Comparison of ENCODE assay signal across 13 mouse cellular contexts in genomic region chr4:134016767-134017166, GRCm38 (mm10). TPM values are rescaled to one million over a fixed set of nuclear protein-coding genes. Genes with fewer than 3 reads are reported as not detected.
DNase-seq lines count a peak whose midpoint lies in the region; ATAC-seq lines count a peak whose summit lies in the region.
"Had no signal": no experiment of that assay in that cellular context is flagged by ENCODE, and none has a peak within 500 bp of the region (broad histone marks: within the 10 kb centered on the region; RNA-seq: fewer than 3 reads in every experiment).

No protein-coding gene starts in this region.

- H3K27ac ChIP-seq in heart, embryonic 11.5 days (ENCODE audit: low read depth, low read length), result peak overlapping the region; percentile 17; the same call in 1 of the 2 replicates
- no peak overlapping the region for H3K27ac ChIP-seq in embryonic facial prominence, embryonic 12.5 days
- no peak overlapping the region for H3K27ac ChIP-seq in midbrain, embryonic 16.5 days (ENCODE audit: low read length)
- H3K27ac ChIP-seq: limb, embryonic 13.5 days had no signal

- H3K36me3 ChIP-seq in heart, embryonic 11.5 days (ENCODE audit: control insufficient read depth, insufficient read depth, low read length), result no peaks in the 10 kb centered on the region
- no peaks in the 10 kb centered on the region for H3K36me3 ChIP-seq in embryonic facial prominence, embryonic 12.5 days
- no peaks in the 10 kb centered on the region for H3K36me3 ChIP-seq in midbrain, embryonic 16.5 days (ENCODE audit: control insufficient read depth, insufficient read depth, low read length)
- H3K36me3 ChIP-seq: limb, embryonic 13.5 days had no signal

- peak overlapping the region; percentile 80 for H3K4me2 ChIP-seq in heart, embryonic 11.5 days
- peak overlapping the region; percentile 56; the same call in 1 of the 2 replicates for H3K4me2 ChIP-seq in embryonic facial prominence, embryonic 12.5 days (replicated peaks)
- H3K4me2 ChIP-seq in midbrain, embryonic 16.5 days (ENCODE audit: low read length), result peak overlapping the region; percentile 63; the same call in 1 of the 2 replicates

- ATAC-seq in heart, embryonic 11.5 days (replicated peaks; ENCODE audit: insufficient number of reproducible peaks, low FRiP score, low TSS enrichment), result no peak
- ATAC-seq in embryonic facial prominence, embryonic 12.5 days (ENCODE audit: insufficient number of reproducible peaks, insufficient read depth, low FRiP score, low TSS enrichment), result no peak
- no peak for ATAC-seq in midbrain, embryonic 16.5 days

- H3K9me3 ChIP-seq in heart, embryonic 11.5 days (replicated peaks; ENCODE audit: control insufficient read depth, low read length), result no peaks in the 10 kb centered on the region
- no peaks in the 10 kb centered on the region for H3K9me3 ChIP-seq in embryonic facial prominence, embryonic 12.5 days
- no peaks in the 10 kb centered on the region for H3K9me3 ChIP-seq in midbrain, embryonic 16.5 days (replicated peaks; ENCODE audit: control insufficient read depth, low read length, poor library complexity, severe bottlenecking)
- H3K9me3 ChIP-seq: limb, embryonic 13.5 days had no signal

- H3K27me3 ChIP-seq in heart, embryonic 11.5 days (ENCODE audit: control insufficient read depth, insufficient read depth, low read length), result peaks cover 26% of the 10 kb centered on the region
- peaks cover 25% of the 10 kb centered on the region for H3K27me3 ChIP-seq in embryonic facial prominence, embryonic 12.5 days
- peaks cover 17% of the 10 kb centered on the region for H3K27me3 ChIP-seq in midbrain, embryonic 16.5 days (ENCODE audit: control insufficient read depth, insufficient read depth, low read depth, low read length)

- WGBS in heart, embryonic 11.5 days (ENCODE audit: insufficient replicate concordance), result under 1% methylated on average over 8 of the region's 8 CpGs
- 2% methylated on average over 8 of the region's 8 CpGs for WGBS in embryonic facial prominence, embryonic 12.5 days
- 2% methylated on average over 8 of the region's 8 CpGs for WGBS in midbrain, embryonic 16.5 days

- H3K4me3 ChIP-seq in heart, embryonic 11.5 days (ENCODE audit: low read depth, low read length), result no peak overlapping the region; the same call in 1 of the 2 replicates
- no peak overlapping the region for H3K4me3 ChIP-seq in embryonic facial prominence, embryonic 12.5 days
- H3K4me3 ChIP-seq in midbrain, embryonic 16.5 days (ENCODE audit: low read depth, low read length), result no peak overlapping the region

- no peak for DNase-seq in heart, postnatal 4 days
- DNase-seq in ES-CJ7 (ENCODE audit: low read depth, low spot score), result peak; percentile 96
- DNase-seq in adrenal gland, adult (ENCODE audit: inconsistent age in 2 of 2, low spot score in 1 of 2), result no peak
- DNase-seq in right cerebral cortex, adult 2 months (ENCODE audit: low spot score in 2 of 2), result no peak
- DNase-seq in gastrocnemius, postnatal 10 days, result no peak

- H3K4me1 ChIP-seq in heart, embryonic 11.5 days (ENCODE audit: control insufficient read depth, insufficient read depth, low read length), result peaks cover 59% of the 10 kb centered on the region
- peaks cover 56% of the 10 kb centered on the region for H3K4me1 ChIP-seq in embryonic facial prominence, embryonic 12.5 days
- H3K4me1 ChIP-seq in midbrain, embryonic 16.5 days (ENCODE audit: control insufficient read depth, insufficient read depth, low read length), result peaks cover 26% of the 10 kb centered on the region

- no peak overlapping the region for H3K9ac ChIP-seq in heart, embryonic 11.5 days (ENCODE audit: low read depth, low read length)
- no peak overlapping the region for H3K9ac ChIP-seq in embryonic facial prominence, embryonic 12.5 days
- no peak overlapping the region for H3K9ac ChIP-seq in midbrain, embryonic 16.5 days (ENCODE audit: low read depth, low read length)
- H3K9ac ChIP-seq: limb, embryonic 13.5 days had no signal

RNA-seq across cellular contexts. Expression of gene Lin28a, which starts 1.9 kb away (rescaled TPM):
- 0.21 and 0.30 TPM in 2 replicates for polyA plus RNA-seq in heart, embryonic 11.5 days (2014; fragmentation: Nextera tagmentation; extraction: Ambion mirVana)
- under 1 TPM; 0.27 to 0.29 TPM for total RNA-seq in heart, postnatal 4 days (2021)
- 0.50 and 0.67 TPM in 2 replicates for polyA plus RNA-seq in embryonic facial prominence, embryonic 12.5 days (2016; fragmentation: Nextera tagmentation; extraction: Ambion mirVana)
- polyA plus RNA-seq in midbrain, embryonic 16.5 days (2015; fragmentation: Nextera tagmentation; extraction: Ambion mirVana), result 0.37 and 0.44 TPM in 2 replicates
- 1 to 10 TPM; 1.7 to 2.8 TPM for total RNA-seq in gastrocnemius, postnatal 10 days (2021)
- polyA plus RNA-seq: C2C12; large intestine, adult 2 months had no signal

RNA-seq across cellular contexts. Expression of gene Dhdds, which starts 16.0 kb away (rescaled TPM):
- 35.3 and 35.6 TPM in 2 replicates for polyA plus RNA-seq in heart, embryonic 11.5 days (2014; fragmentation: Nextera tagmentation; extraction: Ambion mirVana)
- total RNA-seq in heart, postnatal 4 days (2021), result 10 to 100 TPM; 39.1 to 40.7 TPM
- 45.3 and 50.3 TPM in 2 replicates for polyA plus RNA-seq in embryonic facial prominence, embryonic 12.5 days (2016; fragmentation: Nextera tagmentation; extraction: Ambion mirVana)
- 45.7 and 48.6 TPM in 2 replicates for polyA plus RNA-seq in midbrain, embryonic 16.5 days (2015; fragmentation: Nextera tagmentation; extraction: Ambion mirVana)
- 10 to 100 TPM; 16.7 to 17.5 TPM for total RNA-seq in gastrocnemius, postnatal 10 days (2021)

RNA-seq across cellular contexts. Expression of gene Zfp683, which starts 36.9 kb away (rescaled TPM):
- not detected in 2 replicates for polyA plus RNA-seq in heart, embryonic 11.5 days (2014; fragmentation: Nextera tagmentation; extraction: Ambion mirVana)
- total RNA-seq in heart, postnatal 4 days (2021), result not detected
- polyA plus RNA-seq in embryonic facial prominence, embryonic 12.5 days (2016; fragmentation: Nextera tagmentation; extraction: Ambion mirVana), result not detected in 2 replicates
- polyA plus RNA-seq in midbrain, embryonic 16.5 days (2015; fragmentation: Nextera tagmentation; extraction: Ambion mirVana), result not detected in 2 replicates
- not detected for total RNA-seq in gastrocnemius, postnatal 10 days (2021)
- total RNA-seq: common myeloid progenitor, adult 5-6 weeks; hematopoietic stem cell, adult 5-6 weeks had no signal
- polyA plus RNA-seq: C2C12; limb, embryonic 13.5 days had no signal

RNA-seq across cellular contexts. Expression of gene Crybg2, which starts 43.8 kb away (rescaled TPM):
- polyA plus RNA-seq in heart, embryonic 11.5 days (2014; fragmentation: Nextera tagmentation; extraction: Ambion mirVana), result 0.52 and 1.1 TPM in 2 replicates
- not detected for total RNA-seq in heart, postnatal 4 days (2021)
- polyA plus RNA-seq in embryonic facial prominence, embryonic 12.5 days (2016; fragmentation: Nextera tagmentation; extraction: Ambion mirVana), result 2.9 and 4.0 TPM in 2 replicates
- 3.8 and 6.6 TPM in 2 replicates for polyA plus RNA-seq in midbrain, embryonic 16.5 days (2015; fragmentation: Nextera tagmentation; extraction: Ambion mirVana)
- total RNA-seq in gastrocnemius, postnatal 10 days (2021), result not detected
- total RNA-seq: common myeloid progenitor, adult 5-6 weeks had no signal
- polyA plus RNA-seq: C2C12 had no signal

RNA-seq across cellular contexts. Expression of gene Hmgn2, which starts 48.3 kb away (rescaled TPM):
- polyA plus RNA-seq in heart, embryonic 11.5 days (2014; fragmentation: Nextera tagmentation; extraction: Ambion mirVana), result 2,081 and 2,101 TPM in 2 replicates
- total RNA-seq in heart, postnatal 4 days (2021), result 100 to 1,000 TPM; 484 to 489 TPM
- polyA plus RNA-seq in embryonic facial prominence, embryonic 12.5 days (2016; fragmentation: Nextera tagmentation; extraction: Ambion mirVana), result 2,853 and 3,017 TPM in 2 replicates
- 937 and 974 TPM in 2 replicates for polyA plus RNA-seq in midbrain, embryonic 16.5 days (2015; fragmentation: Nextera tagmentation; extraction: Ambion mirVana)
- total RNA-seq in gastrocnemius, postnatal 10 days (2021), result 100 to 1,000 TPM; 225 to 257 TPM
